Mouse (Mus musculus): ENCODE data around the gene Samm50. TPM values are rescaled to one million over a fixed set of nuclear protein-coding genes. Genes with fewer than 3 reads are reported as not detected.

Samm50 gene
- polyA plus RNA-seq, 1 experiment = 120 TPM

GRCm38 (mm10) chr15:84209517-84210412 is 17.7 kb downstream of the Samm50 start:
- no peak overlapping the region for H3K9ac ChIP-seq (ENCODE audit: low read depth, poor library complexity, severe bottlenecking)
- TF ChIP-seq CTCF (IDR thresholded peaks at IDR 0.05; ENCODE audit: low read depth, low read length) (no peak), EP300 (IDR thresholded peaks at IDR 0.05; ENCODE audit: insufficient read depth, low read depth, low read length) (no peak), POLR2A (IDR thresholded peaks at IDR 0.05; ENCODE audit: insufficient read depth, low read length) (no peak)
- H3K9me3 ChIP-seq (replicated peaks; ENCODE audit: control insufficient read depth, insufficient read depth, low read length, poor library complexity, severe bottlenecking) = no peaks in the 10 kb centered on the region
- H3K27ac ChIP-seq (ENCODE audit: insufficient read depth, low read length) = no peak overlapping the region
- H3K36me3 ChIP-seq (ENCODE audit: control insufficient read depth, insufficient read depth, low read length, poor library complexity, severe bottlenecking) = peaks cover 24% of the 10 kb centered on the region
- no peaks in the 10 kb centered on the region for H3K27me3 ChIP-seq (ENCODE audit: control insufficient read depth, insufficient read depth, low read length, poor library complexity, severe bottlenecking)
- H3K4me3 ChIP-seq (ENCODE audit: low read depth, low read length) = no peak overlapping the region
- no peaks in the 10 kb centered on the region for H3K4me1 ChIP-seq (ENCODE audit: control insufficient read depth, insufficient read depth, low read length)

- Histone ChIP-seq H3K4me3 (ENCODE audit: low read depth, low read length) (no peak overlapping the region), H3K36me3 (ENCODE audit: control insufficient read depth, insufficient read depth, low read length, poor library complexity, severe bottlenecking) (peaks cover 20% of the 10 kb centered on the region), H3K9me3 (replicated peaks; ENCODE audit: control insufficient read depth, insufficient read depth, low read length, poor library complexity, severe bottlenecking) (no peaks in the 10 kb centered on the region), H3K9ac (ENCODE audit: low read depth, poor library complexity, severe bottlenecking) (no peak overlapping the region), H3K27me3 (ENCODE audit: control insufficient read depth, insufficient read depth, low read length, poor library complexity, severe bottlenecking) (no peaks in the 10 kb centered on the region), H3K4me1 (ENCODE audit: control insufficient read depth, insufficient read depth, low read length) (peaks cover 2% of the 10 kb centered on the region), H3K27ac (ENCODE audit: insufficient read depth, low read length) (no peak overlapping the region)
- TF ChIP-seq POLR2A (IDR thresholded peaks at IDR 0.05; ENCODE audit: insufficient read depth, low read length) (no peak), EP300 (IDR thresholded peaks at IDR 0.05; ENCODE audit: insufficient read depth, low read depth, low read length) (no peak), CTCF (IDR thresholded peaks at IDR 0.05; ENCODE audit: low read depth, low read length) (no peak)
Observed at GRCm38 (mm10) chr15:84210461-84210860, 18.4 kb downstream of the Samm50 start.

GRCm38 (mm10) chr15:84210941-84211340 is 18.9 kb downstream of the Samm50 start:
- Histone ChIP-seq H3K27ac (ENCODE audit: insufficient read depth, low read length) (no peak overlapping the region), H3K36me3 (ENCODE audit: control insufficient read depth, insufficient read depth, low read length, poor library complexity, severe bottlenecking) (peaks cover 20% of the 10 kb centered on the region), H3K9ac (ENCODE audit: low read depth, poor library complexity, severe bottlenecking) (no peak overlapping the region), H3K4me1 (ENCODE audit: control insufficient read depth, insufficient read depth, low read length) (peaks cover 2% of the 10 kb centered on the region), H3K27me3 (ENCODE audit: control insufficient read depth, insufficient read depth, low read length, poor library complexity, severe bottlenecking) (no peaks in the 10 kb centered on the region), H3K9me3 (replicated peaks; ENCODE audit: control insufficient read depth, insufficient read depth, low read length, poor library complexity, severe bottlenecking) (no peaks in the 10 kb centered on the region), H3K4me3 (ENCODE audit: low read depth, low read length) (no peak overlapping the region)
- TF ChIP-seq CTCF (IDR thresholded peaks at IDR 0.05; ENCODE audit: low read depth, low read length) (no peak), EP300 (IDR thresholded peaks at IDR 0.05; ENCODE audit: insufficient read depth, low read depth, low read length) (no peak), POLR2A (IDR thresholded peaks at IDR 0.05; ENCODE audit: insufficient read depth, low read length) (no peak)

- H3K27me3 ChIP-seq (ENCODE audit: control insufficient read depth, insufficient read depth, low read length, poor library complexity, severe bottlenecking) = no peaks in the 10 kb centered on the region
- no peak for TF ChIP-seq EP300 (IDR thresholded peaks at IDR 0.05; ENCODE audit: insufficient read depth, low read depth, low read length)
- no peak for TF ChIP-seq CTCF (IDR thresholded peaks at IDR 0.05; ENCODE audit: low read depth, low read length)
- TF ChIP-seq POLR2A (IDR thresholded peaks at IDR 0.05; ENCODE audit: insufficient read depth, low read length) = no peak
- no peak overlapping the region for H3K27ac ChIP-seq (ENCODE audit: insufficient read depth, low read length)
- no peak overlapping the region for H3K9ac ChIP-seq (ENCODE audit: low read depth, poor library complexity, severe bottlenecking)
- H3K9me3 ChIP-seq (replicated peaks; ENCODE audit: control insufficient read depth, insufficient read depth, low read length, poor library complexity, severe bottlenecking) = no peaks in the 10 kb centered on the region
- peaks cover 2% of the 10 kb centered on the region for H3K4me1 ChIP-seq (ENCODE audit: control insufficient read depth, insufficient read depth, low read length)
- peaks cover 20% of the 10 kb centered on the region for H3K36me3 ChIP-seq (ENCODE audit: control insufficient read depth, insufficient read depth, low read length, poor library complexity, severe bottlenecking)
- H3K4me3 ChIP-seq (ENCODE audit: low read depth, low read length) = no peak overlapping the region
Observed at GRCm38 (mm10) chr15:84211564-84211963, 19.5 kb downstream of the Samm50 start.

GRCm38 (mm10) chr15:84212031-84212755 is 20.2 kb downstream of the Samm50 start:
- TF ChIP-seq POLR2A (IDR thresholded peaks at IDR 0.05; ENCODE audit: insufficient read depth, low read length) (no peak), CTCF (IDR thresholded peaks at IDR 0.05; ENCODE audit: low read depth, low read length) (peak; percentile 98), EP300 (IDR thresholded peaks at IDR 0.05; ENCODE audit: insufficient read depth, low read depth, low read length) (0 out of 2 replicates have a peak, but pooled peaks have one; percentile 20)
- Histone ChIP-seq H3K36me3 (ENCODE audit: control insufficient read depth, insufficient read depth, low read length, poor library complexity, severe bottlenecking) (peaks cover 19% of the 10 kb centered on the region), H3K9ac (ENCODE audit: low read depth, poor library complexity, severe bottlenecking) (no peak overlapping the region), H3K4me1 (ENCODE audit: control insufficient read depth, insufficient read depth, low read length) (peaks cover 2% of the 10 kb centered on the region), H3K27me3 (ENCODE audit: control insufficient read depth, insufficient read depth, low read length, poor library complexity, severe bottlenecking) (no peaks in the 10 kb centered on the region), H3K9me3 (replicated peaks; ENCODE audit: control insufficient read depth, insufficient read depth, low read length, poor library complexity, severe bottlenecking) (no peaks in the 10 kb centered on the region), H3K4me3 (ENCODE audit: low read depth, low read length) (no peak overlapping the region), H3K27ac (ENCODE audit: insufficient read depth, low read length) (no peak overlapping the region)

All from ES-Bruce4 (cell line).